In genomic region chr9:58274626-58275025, GRCm38 (mm10) we compare ENCODE assay signal across 10 mouse cellular contexts. TPM values are rescaled to one million over a fixed set of nuclear protein-coding genes. Genes with fewer than 3 reads are reported as not detected.
DNase-seq lines count a peak whose midpoint lies in the region; ATAC-seq and TF ChIP-seq lines count a peak whose summit lies in the region.
"Had no signal": no experiment of that assay in that cellular context is flagged by ENCODE, and none has a peak within 500 bp of the region (broad histone marks: within the 10 kb centered on the region; RNA-seq: fewer than 3 reads in every experiment).

No protein-coding gene starts in this region.

- no peak for TF ChIP-seq CTCF in lung, embryonic 14.5 days (IDR thresholded peaks at IDR 0.05; ENCODE audit: low read depth)
- no peak for TF ChIP-seq CTCF in lung, adult 2 months (IDR thresholded peaks at IDR 0.05; ENCODE audit: insufficient read depth, low read length)

- no peak overlapping the region for H3K9ac ChIP-seq in heart, embryonic 11.5 days (ENCODE audit: low read depth, low read length)
- no peak overlapping the region for H3K9ac ChIP-seq in lung, embryonic 14.5 days
- H3K9ac ChIP-seq in embryonic facial prominence, embryonic 12.5 days, result no peak overlapping the region
- no peak overlapping the region for H3K9ac ChIP-seq in neural tube, embryonic 15.5 days (replicated peaks)

- H3K4me3 ChIP-seq in heart, embryonic 11.5 days (ENCODE audit: low read depth, low read length), result no peak overlapping the region
- H3K4me3 ChIP-seq in lung, embryonic 14.5 days (ENCODE audit: low read depth, low read length), result no peak overlapping the region
- H3K4me3 ChIP-seq in lung, adult 2 months (replicated peaks; ENCODE audit: extremely low read depth, low read depth, low read length), result no peak overlapping the region
- no peak overlapping the region for H3K4me3 ChIP-seq in embryonic facial prominence, embryonic 12.5 days
- no peak overlapping the region for H3K4me3 ChIP-seq in neural tube, embryonic 15.5 days (replicated peaks)
- H3K4me3 ChIP-seq: forebrain, embryonic 10.5 days had no signal

- no peak for DNase-seq in heart, postnatal 10 days
- no peak for DNase-seq in lung, embryonic 14.5 days
- DNase-seq in lung, adult 2 months, result no peak
- DNase-seq in gastrocnemius, adult 18-20 months (ENCODE audit: low spot score), result no peak
- DNase-seq: cerebellum, adult 8-10 months had no signal

- no peak for TF ChIP-seq POLR2A in lung, adult 2 months (IDR thresholded peaks at IDR 0.05; ENCODE audit: borderline replicate concordance, extremely low read depth, low read depth, low read length)

- ATAC-seq in heart, embryonic 11.5 days (replicated peaks; ENCODE audit: insufficient number of reproducible peaks, low FRiP score, low TSS enrichment), result no peak
- 0 out of 2 replicates have a peak, but pooled peaks have one; percentile 7 for ATAC-seq in lung, embryonic 14.5 days (ENCODE audit: insufficient read depth)
- no peak for ATAC-seq in embryonic facial prominence, embryonic 12.5 days (ENCODE audit: insufficient number of reproducible peaks, insufficient read depth, low FRiP score, low TSS enrichment)
- ATAC-seq in neural tube, embryonic 15.5 days (ENCODE audit: low FRiP score), result no peak
- ATAC-seq in cerebellum, adult (ENCODE audit: insufficient number of reproducible peaks, low FRiP score, low TSS enrichment), result no peak

- H3K9me3 ChIP-seq in heart, embryonic 11.5 days (replicated peaks; ENCODE audit: control insufficient read depth, low read length), result no peaks in the 10 kb centered on the region
- no peaks in the 10 kb centered on the region for H3K9me3 ChIP-seq in lung, embryonic 14.5 days (ENCODE audit: low read depth, low read length)
- H3K9me3 ChIP-seq in embryonic facial prominence, embryonic 12.5 days, result no peaks in the 10 kb centered on the region
- H3K9me3 ChIP-seq in neural tube, embryonic 15.5 days (replicated peaks), result no peaks in the 10 kb centered on the region
- H3K9me3 ChIP-seq: forebrain, embryonic 10.5 days had no signal

- H3K36me3 ChIP-seq in heart, embryonic 11.5 days (ENCODE audit: control insufficient read depth, insufficient read depth, low read length), result no peaks in the 10 kb centered on the region
- H3K36me3 ChIP-seq in lung, embryonic 14.5 days (ENCODE audit: insufficient read depth), result no peaks in the 10 kb centered on the region
- no peaks in the 10 kb centered on the region for H3K36me3 ChIP-seq in embryonic facial prominence, embryonic 12.5 days
- H3K36me3 ChIP-seq in neural tube, embryonic 15.5 days, result no peaks in the 10 kb centered on the region
- H3K36me3 ChIP-seq: forebrain, embryonic 10.5 days had no signal

- H3K27me3 ChIP-seq in heart, embryonic 11.5 days (ENCODE audit: control insufficient read depth, insufficient read depth, low read length), result no peaks in the 10 kb centered on the region
- H3K27me3 ChIP-seq in lung, embryonic 14.5 days (ENCODE audit: insufficient read depth, low read length), result no peaks in the 10 kb centered on the region
- H3K27me3 ChIP-seq in embryonic facial prominence, embryonic 12.5 days, result no peaks in the 10 kb centered on the region
- H3K27me3 ChIP-seq in neural tube, embryonic 15.5 days (replicated peaks), result no peaks in the 10 kb centered on the region

- peak overlapping the region; percentile 85 for H3K27ac ChIP-seq in heart, embryonic 11.5 days (ENCODE audit: low read depth, low read length)
- H3K27ac ChIP-seq in lung, embryonic 14.5 days (ENCODE audit: low read depth), result peak overlapping the region; percentile 77
- peak overlapping the region; percentile 88; the same call in 1 of the 2 replicates for H3K27ac ChIP-seq in embryonic facial prominence, embryonic 12.5 days
- peak overlapping the region; percentile 51; the same call in 1 of the 2 replicates for H3K27ac ChIP-seq in neural tube, embryonic 15.5 days (replicated peaks)
- H3K27ac ChIP-seq: forebrain, embryonic 10.5 days had no signal

- intact Hi-C loops in heart, postnatal 10 days (cut with DNase I), result no loop called here

- 35% methylated on average over 3 of the region's 3 CpGs for WGBS in heart, embryonic 11.5 days (ENCODE audit: insufficient replicate concordance)
- WGBS in lung, embryonic 14.5 days, result 27% methylated on average over 3 of the region's 3 CpGs
- WGBS in lung, adult 2 months, result 40% methylated on average over 3 of the region's 3 CpGs
- 42% methylated on average over 3 of the region's 3 CpGs for WGBS in embryonic facial prominence, embryonic 12.5 days
- WGBS in neural tube, embryonic 15.5 days, result 42% methylated on average over 3 of the region's 3 CpGs

- H3K4me1 ChIP-seq in heart, embryonic 11.5 days (ENCODE audit: control insufficient read depth, insufficient read depth, low read length), result peaks cover 17% of the 10 kb centered on the region
- H3K4me1 ChIP-seq in lung, embryonic 14.5 days (ENCODE audit: insufficient read depth), result peaks cover 14% of the 10 kb centered on the region
- peaks cover 11% of the 10 kb centered on the region for H3K4me1 ChIP-seq in lung, adult 2 months (ENCODE audit: control insufficient read depth, insufficient read depth, low read length)
- H3K4me1 ChIP-seq in embryonic facial prominence, embryonic 12.5 days, result peaks cover 20% of the 10 kb centered on the region
- peaks cover 14% of the 10 kb centered on the region for H3K4me1 ChIP-seq in neural tube, embryonic 15.5 days

- no peak overlapping the region for H3K4me2 ChIP-seq in heart, embryonic 11.5 days
- peak overlapping the region; percentile 42; the same call in 1 of the 2 replicates for H3K4me2 ChIP-seq in lung, embryonic 14.5 days
- H3K4me2 ChIP-seq in embryonic facial prominence, embryonic 12.5 days (replicated peaks), result no peak overlapping the region
- H3K4me2 ChIP-seq in neural tube, embryonic 15.5 days, result no peak overlapping the region

RNA-seq across cellular contexts. Expression of gene Stoml1, which starts 21.7 kb away (rescaled TPM):
- polyA plus RNA-seq in heart, embryonic 11.5 days (2014; fragmentation: Nextera tagmentation; extraction: Ambion mirVana), result 19.4 and 22.2 TPM in 2 replicates
- 10 to 100 TPM; 15.5 to 15.6 TPM for total RNA-seq in heart, postnatal 10 days (2021)
- polyA plus RNA-seq in lung, embryonic 14.5 days (2014; fragmentation: Nextera tagmentation; extraction: Ambion mirVana), result 23.2 and 27.1 TPM in 2 replicates
- 38.8 and 52.2 TPM in 2 replicates for polyA plus RNA-seq in lung, adult 2 months (2012; rRNA removed)
- polyA plus RNA-seq in embryonic facial prominence, embryonic 12.5 days (2016; fragmentation: Nextera tagmentation; extraction: Ambion mirVana), result 40.9 and 44.2 TPM in 2 replicates
- polyA plus RNA-seq in neural tube, embryonic 15.5 days (2015; fragmentation: Nextera tagmentation; extraction: Ambion mirVana), result 121 and 136 TPM in 2 replicates
- total RNA-seq in gastrocnemius, adult 18-20 months (2021), result 1 to 10 TPM; 6.8 to 7.3 TPM

RNA-seq across cellular contexts. Expression of gene Pml, which starts 25.0 kb away (rescaled TPM):
- 13.5 and 15.5 TPM in 2 replicates for polyA plus RNA-seq in heart, embryonic 11.5 days (2014; fragmentation: Nextera tagmentation; extraction: Ambion mirVana)
- 10 to 100 TPM; 12.4 to 13.0 TPM for total RNA-seq in heart, postnatal 10 days (2021)
- 21.4 and 23.2 TPM in 2 replicates for polyA plus RNA-seq in lung, embryonic 14.5 days (2014; fragmentation: Nextera tagmentation; extraction: Ambion mirVana)
- polyA plus RNA-seq in lung, adult 2 months (2012; rRNA removed), result 24.0 and 29.6 TPM in 2 replicates
- 14.0 and 16.0 TPM in 2 replicates for polyA plus RNA-seq in embryonic facial prominence, embryonic 12.5 days (2016; fragmentation: Nextera tagmentation; extraction: Ambion mirVana)
- 3.9 and 8.6 TPM in 2 replicates for polyA plus RNA-seq in neural tube, embryonic 15.5 days (2015; fragmentation: Nextera tagmentation; extraction: Ambion mirVana)
- 1 to 10 TPM; 3.2 to 4.7 TPM for total RNA-seq in gastrocnemius, adult 18-20 months (2021)

RNA-seq across cellular contexts. Expression of gene Loxl1, which starts 38.4 kb away (rescaled TPM):
- polyA plus RNA-seq in heart, embryonic 11.5 days (2014; fragmentation: Nextera tagmentation; extraction: Ambion mirVana), result 36.8 and 37.8 TPM in 2 replicates
- total RNA-seq in heart, postnatal 10 days (2021), result 10 to 100 TPM; 83.7 to 86.7 TPM
- 34.4 and 37.1 TPM in 2 replicates for polyA plus RNA-seq in lung, embryonic 14.5 days (2014; fragmentation: Nextera tagmentation; extraction: Ambion mirVana)
- polyA plus RNA-seq in lung, adult 2 months (2012; rRNA removed), result 231 and 235 TPM in 2 replicates
- 27.5 and 29.3 TPM in 2 replicates for polyA plus RNA-seq in embryonic facial prominence, embryonic 12.5 days (2016; fragmentation: Nextera tagmentation; extraction: Ambion mirVana)
- polyA plus RNA-seq in neural tube, embryonic 15.5 days (2015; fragmentation: Nextera tagmentation; extraction: Ambion mirVana), result 10.2 and 12.1 TPM in 2 replicates
- total RNA-seq in gastrocnemius, adult 18-20 months (2021), result 10 to 100 TPM; 12.3 to 14.1 TPM
